Mouse (Mus musculus) cerebellum, adult 2 months (tissue): ENCODE data around the gene Grik3.

Experiments used
- CTCF ChIP-seq: fragments of 200-500 bp; IDR thresholded peaks from 2 replicates; pipeline ENCODE4 v1.5.1; 2011; ENCODE audit warnings: low read depth, mild to moderate bottlenecking, control low read depth, low read length, moderate library complexity, borderline replicate concordance; ENCODE audit not compliant: insufficient read depth
- POLR2A ChIP-seq: fragments of 200-500 bp; IDR thresholded peaks from 2 replicates; pipeline ENCODE4 v1.6.1; 2011; ENCODE audit warnings: low read length, control low read depth, borderline replicate concordance; ENCODE audit not compliant: insufficient read depth

- TF ChIP-seq CTCF (no peak), POLR2A (no peak)
Observed at GRCm38 (mm10) chr4:125726241-125726640, 235.7 kb downstream of the Grik3 start.
